Mouse (Mus musculus): ENCODE data around the gene Jpt1. TPM values are rescaled to one million over a fixed set of nuclear protein-coding genes. Genes with fewer than 3 reads are reported as not detected.
"Not testable (repeated sequence)": the region's sequence is repeated elsewhere in the genome, so short reads cannot be mapped to it uniquely, and the experiment has no call there.

Gene Jpt1
- total RNA-seq, 1 experiment from 2014 or later: 122 TPM

DNA sequence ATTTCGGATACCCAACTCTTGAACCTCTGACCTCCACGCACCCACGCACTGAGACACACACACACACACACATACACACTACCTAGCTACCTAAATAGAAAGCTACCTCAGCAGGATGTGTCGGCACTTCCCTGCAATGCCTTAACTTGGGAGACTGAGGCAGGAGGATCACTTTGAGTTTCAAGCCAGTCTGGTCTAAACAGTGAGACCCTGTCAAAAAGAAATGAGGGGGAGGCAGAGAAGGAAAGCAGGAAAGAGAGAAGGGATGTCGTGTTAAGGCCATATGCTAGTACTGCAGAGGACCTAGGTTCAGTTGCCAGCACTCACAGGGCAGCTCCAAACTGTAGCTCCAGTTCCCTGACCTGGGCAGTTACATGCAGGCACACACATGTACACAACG is 834 bp upstream of the Jpt1 start:
- no peak for ATAC-seq (replicated peaks in 1 of 2; ENCODE audit: insufficient read depth in 1 of 2, low FRiP score in 2 of 2, low TSS enrichment in 1 of 2, low read depth in 1 of 2, poor library complexity in 2 of 2, severe bottlenecking in 2 of 2)

DNA sequence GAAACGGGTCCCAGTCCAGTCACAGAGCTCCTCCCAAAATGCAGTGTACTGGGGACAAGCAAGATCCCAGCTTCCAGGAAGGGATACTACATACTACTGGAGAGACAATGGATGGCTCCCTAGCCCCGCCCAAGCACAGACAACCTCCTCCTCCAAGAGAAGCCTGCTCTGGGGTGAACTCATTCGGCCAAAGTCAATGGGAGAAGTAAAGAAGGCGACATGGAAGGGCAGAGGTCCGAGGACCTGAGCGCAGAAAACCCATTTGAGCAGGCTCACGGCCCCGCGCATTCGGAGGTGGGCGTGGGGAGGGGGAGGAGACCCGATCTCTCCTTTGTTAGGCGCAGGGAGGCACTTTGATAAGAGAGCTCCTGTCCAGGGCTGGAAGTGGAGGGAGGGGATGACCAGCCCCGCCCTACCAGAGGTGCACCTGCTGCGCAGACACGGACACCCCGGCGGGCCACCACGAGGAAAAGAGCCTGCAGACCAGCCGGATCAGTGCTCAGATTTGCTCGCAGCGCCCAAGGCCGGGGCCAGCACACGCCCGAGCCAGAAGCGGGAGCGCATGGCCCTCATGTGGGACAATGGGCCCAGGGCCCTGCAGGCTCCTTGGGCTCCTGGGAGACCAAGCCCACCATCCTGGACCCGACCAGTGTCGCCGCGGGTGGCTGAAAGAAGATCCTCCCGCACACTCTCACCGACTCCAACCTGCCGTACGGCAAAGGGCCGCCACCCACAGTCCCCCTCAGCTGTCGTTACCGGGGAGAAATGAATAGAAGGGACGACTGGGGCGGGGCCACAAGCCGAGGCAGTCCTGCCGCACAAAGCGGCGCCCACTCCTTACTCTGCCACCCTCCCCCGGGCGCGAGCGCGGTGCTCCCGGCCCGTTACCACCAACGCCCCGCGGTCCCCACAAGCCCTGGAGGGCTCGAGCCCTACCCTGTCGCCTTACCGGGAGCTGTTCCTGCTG is 633 bp downstream of the Jpt1 start:
- peak in 1 of 2 experiments; percentile 23; a peak in 2 of 4 replicates for ATAC-seq (replicated peaks in 1 of 2; ENCODE audit: insufficient read depth in 1 of 2, low FRiP score in 2 of 2, low TSS enrichment in 1 of 2, low read depth in 1 of 2, poor library complexity in 2 of 2, severe bottlenecking in 2 of 2)

DNA sequence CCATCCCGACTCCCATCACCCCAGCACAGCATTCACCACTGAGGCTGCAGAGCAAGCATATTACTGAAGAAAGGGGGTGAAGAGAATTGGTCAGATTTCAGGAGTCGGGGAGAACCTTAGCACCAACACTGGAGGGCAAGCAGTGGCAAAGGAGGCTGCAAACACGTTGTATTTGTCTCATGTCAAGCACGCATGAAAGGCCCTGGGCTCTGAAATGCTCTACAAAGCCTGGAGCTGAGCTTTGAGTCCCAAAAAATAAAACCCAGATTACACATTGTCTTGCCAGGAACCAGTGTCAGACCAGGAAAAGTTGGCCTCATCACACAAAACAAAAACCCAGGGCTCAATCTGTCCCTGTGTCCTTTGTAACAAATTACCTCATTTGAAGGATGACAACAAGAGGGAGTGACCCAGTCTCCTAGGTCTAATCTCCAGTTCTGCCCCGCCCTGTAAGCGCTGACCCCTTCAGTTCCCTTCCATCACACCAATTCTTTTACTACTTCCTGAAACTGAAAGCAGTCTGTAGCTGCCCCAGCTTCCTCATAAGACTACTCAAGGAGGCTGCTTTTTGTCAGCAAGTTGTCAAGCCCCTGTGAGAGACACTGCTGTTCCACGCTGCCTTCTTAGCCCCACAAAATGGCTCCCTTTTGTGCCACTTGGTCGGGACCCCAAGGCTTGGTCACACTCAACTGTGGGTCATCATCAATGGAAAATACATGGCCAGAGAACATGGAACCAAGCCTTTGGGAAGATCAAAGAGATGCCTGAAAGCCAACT is 1.6 kb downstream of the Jpt1 start:
- ATAC-seq (replicated peaks in 1 of 2; ENCODE audit: insufficient read depth in 1 of 2, low FRiP score in 2 of 2, low TSS enrichment in 1 of 2, low read depth in 1 of 2, poor library complexity in 2 of 2, severe bottlenecking in 2 of 2): peak; percentile 35 to 43; a peak in 3 of 4 replicates

DNA sequence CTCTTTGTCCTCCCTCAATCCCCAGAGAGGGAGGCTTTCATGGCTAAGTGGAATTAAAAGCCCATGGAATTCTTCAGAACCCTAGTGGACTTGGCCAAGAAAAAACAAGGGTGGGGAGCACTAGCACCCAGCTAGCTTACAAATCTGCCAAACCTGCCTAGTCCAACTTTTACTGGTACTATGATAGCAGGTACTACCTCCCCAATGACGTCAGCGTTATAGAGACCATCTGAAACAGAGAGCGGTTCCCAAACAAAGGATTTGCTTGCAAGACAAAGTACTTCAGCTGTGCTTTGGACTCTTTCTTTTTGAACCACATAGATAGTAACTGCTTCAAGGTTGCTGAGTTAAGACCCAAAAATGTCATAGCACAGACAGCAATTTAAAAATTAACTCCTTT is 2.2 kb downstream of the Jpt1 start:
- ATAC-seq (replicated peaks in 1 of 2; ENCODE audit: insufficient read depth in 1 of 2, low FRiP score in 2 of 2, low TSS enrichment in 1 of 2, low read depth in 1 of 2, poor library complexity in 2 of 2, severe bottlenecking in 2 of 2): no peak

DNA sequence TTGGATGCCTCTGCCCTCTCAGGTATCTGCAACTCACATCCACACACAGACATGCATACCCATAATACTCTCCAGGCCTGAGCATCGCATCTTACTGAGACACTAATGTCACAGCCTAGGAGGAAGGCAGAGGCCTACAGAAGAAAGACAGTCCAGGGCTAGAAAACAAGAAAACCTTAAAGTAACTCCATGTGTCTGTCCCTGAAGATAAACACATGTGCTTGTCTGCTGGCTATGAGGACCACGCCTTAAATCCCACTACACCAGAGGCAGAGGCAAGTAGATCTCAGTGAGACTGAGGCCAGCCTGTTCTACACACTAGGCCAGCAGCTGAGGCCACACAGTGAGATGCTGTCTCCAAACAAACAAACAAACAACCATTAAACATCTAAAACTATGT is 3.1 kb downstream of the Jpt1 start:
- no peak for ATAC-seq (replicated peaks in 1 of 2; ENCODE audit: insufficient read depth in 1 of 2, low FRiP score in 2 of 2, low TSS enrichment in 1 of 2, low read depth in 1 of 2, poor library complexity in 2 of 2, severe bottlenecking in 2 of 2)

DNA sequence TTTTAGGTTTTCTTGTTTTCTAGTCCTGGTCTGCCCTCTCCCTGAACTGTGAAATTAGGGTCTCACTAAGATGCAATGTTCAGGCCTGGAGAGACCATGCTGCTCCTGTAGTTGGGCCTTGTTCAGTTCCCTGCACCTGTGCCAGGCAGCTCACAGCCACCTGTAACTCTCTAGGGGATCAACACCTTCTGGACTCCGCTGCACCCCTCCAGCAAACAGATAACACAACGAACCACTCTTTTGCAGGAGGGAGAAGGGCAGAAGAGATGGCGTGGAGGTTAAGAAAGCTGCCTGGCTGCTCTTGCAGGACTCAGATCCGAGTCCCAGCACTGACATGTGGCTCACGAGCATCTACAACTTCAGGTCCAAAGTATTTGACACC is 3.7 kb downstream of the Jpt1 start:
- no peak for ATAC-seq (replicated peaks in 1 of 2; ENCODE audit: insufficient read depth in 1 of 2, low FRiP score in 2 of 2, low TSS enrichment in 1 of 2, low read depth in 1 of 2, poor library complexity in 2 of 2, severe bottlenecking in 2 of 2)

DNA sequence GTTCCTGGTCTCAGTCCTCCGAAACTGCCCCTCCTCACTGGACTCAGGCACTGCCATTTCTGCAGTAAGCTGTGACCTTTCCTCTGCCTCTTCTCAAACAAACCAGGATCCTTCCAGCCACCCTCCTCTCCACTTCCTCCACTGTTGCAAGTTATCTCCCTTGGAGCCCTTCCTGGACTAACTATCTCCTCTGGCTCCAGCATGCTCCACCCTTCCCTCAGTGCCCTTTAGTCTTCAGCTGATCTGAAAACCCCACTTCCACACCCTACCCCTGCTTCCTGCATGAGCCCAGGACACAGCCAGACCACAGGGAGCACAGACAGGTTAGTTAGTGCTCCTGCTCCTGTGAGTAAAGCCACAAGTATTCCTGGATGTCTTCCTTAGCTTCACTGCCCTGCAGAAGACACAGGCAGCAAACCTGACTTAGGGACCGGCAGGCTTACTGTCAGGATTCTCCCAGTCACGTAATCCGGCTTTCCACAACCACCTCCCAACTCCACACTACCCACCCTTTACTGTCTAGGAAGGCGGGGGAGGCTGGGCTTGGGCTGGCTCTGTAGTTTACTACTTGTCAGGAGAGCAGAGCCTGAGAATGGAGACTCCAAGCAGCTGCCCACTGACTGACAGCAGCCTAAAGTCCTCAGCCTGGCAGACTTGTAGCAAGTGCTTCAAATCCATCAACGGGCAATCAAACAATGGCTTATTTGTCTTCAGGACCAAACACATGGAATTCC is 4.2 kb downstream of the Jpt1 start:
- ATAC-seq (replicated peaks in 1 of 2; ENCODE audit: insufficient read depth in 1 of 2, low FRiP score in 2 of 2, low TSS enrichment in 1 of 2, low read depth in 1 of 2, poor library complexity in 2 of 2, severe bottlenecking in 2 of 2): no peak

DNA sequence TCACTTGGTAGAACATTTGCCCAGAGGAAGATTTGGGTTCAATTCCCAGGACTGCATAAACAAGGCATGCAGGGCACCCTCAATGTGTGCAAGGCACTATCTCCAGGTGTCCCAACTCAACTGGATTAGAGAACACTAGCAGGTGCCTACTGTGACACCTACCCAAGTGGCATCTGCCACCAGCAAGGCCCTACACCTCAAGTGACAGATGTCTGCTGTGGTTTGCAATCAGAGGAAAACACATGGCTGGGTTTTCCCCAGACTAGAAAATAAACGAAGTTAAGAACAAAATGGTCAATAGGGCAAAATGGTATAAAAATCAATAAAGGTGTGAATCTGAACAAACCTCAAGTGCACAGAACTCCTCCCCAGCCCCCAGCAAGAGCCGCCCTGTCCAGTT is 6.1 kb downstream of the Jpt1 start:
- no peak for ATAC-seq (replicated peaks in 1 of 2; ENCODE audit: insufficient read depth in 1 of 2, low FRiP score in 2 of 2, low TSS enrichment in 1 of 2, low read depth in 1 of 2, poor library complexity in 2 of 2, severe bottlenecking in 2 of 2)

DNA sequence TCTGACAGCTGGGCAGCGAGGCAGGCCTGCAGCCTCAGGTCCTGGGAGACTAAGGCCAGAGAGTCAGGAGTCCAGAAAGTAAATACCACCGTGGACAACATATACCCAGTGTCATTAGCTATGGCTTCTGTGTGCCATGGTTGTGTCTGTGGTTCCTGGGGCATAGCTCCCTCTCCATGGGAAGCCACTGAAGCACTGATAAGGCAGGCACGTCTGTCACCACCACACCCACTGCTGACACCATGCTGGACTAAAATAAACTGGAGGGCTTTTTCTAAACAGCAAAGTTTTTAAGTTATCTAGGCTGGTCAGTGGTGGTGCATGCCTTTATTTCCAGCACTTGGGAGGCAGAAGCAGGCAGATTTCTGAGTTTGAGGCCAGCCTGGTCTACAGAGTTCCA is 7.6 kb downstream of the Jpt1 start:
- ATAC-seq (replicated peaks in 1 of 2; ENCODE audit: insufficient read depth in 1 of 2, low FRiP score in 2 of 2, low TSS enrichment in 1 of 2, low read depth in 1 of 2, poor library complexity in 2 of 2, severe bottlenecking in 2 of 2): no peak

DNA sequence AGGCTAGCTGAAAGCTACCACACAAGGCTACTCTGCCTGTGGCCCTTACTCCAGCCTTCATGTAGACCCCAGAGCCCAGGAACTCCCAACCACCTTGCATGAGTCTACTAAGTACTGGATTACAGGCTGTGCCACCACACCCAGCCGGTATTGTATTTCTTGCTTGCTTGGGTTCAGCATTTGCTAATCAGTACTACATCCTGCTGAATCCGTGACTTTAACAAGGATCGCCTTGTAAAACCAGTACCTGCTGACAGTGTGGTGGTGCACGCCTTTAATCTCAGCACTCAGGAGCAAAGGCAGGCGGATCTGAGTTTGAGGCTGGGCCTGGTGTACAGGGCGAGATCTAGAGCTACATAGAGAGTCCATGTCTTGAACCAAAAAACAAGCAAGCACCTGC is 11.6 kb downstream of the Jpt1 start:
- no peak for ATAC-seq (replicated peaks in 1 of 2; ENCODE audit: insufficient read depth in 1 of 2, low FRiP score in 2 of 2, low TSS enrichment in 1 of 2, low read depth in 1 of 2, poor library complexity in 2 of 2, severe bottlenecking in 2 of 2)

DNA sequence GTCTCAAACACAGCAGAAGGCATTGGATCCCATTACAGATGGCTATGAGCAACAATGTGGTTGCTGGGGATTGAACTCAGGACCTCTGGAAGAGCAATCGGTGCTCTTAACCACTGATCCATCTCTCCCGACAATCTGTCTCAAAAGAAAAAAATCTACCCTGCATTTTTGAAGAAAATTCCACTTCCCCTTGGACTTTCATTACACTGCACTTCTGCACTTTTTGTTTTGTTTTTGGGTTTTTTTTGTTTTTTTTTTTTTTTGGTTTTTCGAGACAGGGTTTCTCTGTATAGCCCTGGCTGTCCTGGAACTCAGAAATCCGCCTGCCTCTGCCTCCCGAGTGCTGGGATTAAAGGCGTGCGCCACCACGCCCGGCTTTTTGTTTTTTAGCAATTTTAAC is 17.6 kb downstream of the Jpt1 start:
- ATAC-seq (replicated peaks in 1 of 2; ENCODE audit: insufficient read depth in 1 of 2, low FRiP score in 2 of 2, low TSS enrichment in 1 of 2, low read depth in 1 of 2, poor library complexity in 2 of 2, severe bottlenecking in 2 of 2): not testable (repeated sequence)

DNA sequence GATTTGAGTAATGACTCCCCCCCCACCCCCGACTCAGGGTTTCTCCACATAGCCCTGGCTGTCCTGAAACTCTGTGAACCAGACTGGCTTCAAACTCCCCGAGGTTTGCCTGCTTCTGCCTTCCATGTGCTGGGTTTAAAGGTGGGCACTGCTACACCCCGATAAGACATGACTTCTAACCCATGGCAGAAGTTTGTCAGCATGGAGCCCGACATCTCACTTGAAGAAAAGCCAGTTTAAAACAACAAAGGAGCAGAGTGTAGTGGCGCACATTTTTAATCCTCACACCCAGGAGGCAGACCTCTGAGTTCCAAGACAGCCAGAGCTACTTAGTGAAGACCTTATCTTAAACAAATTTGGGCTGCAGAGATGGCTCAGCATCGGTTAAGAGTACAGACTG is 21.8 kb downstream of the Jpt1 start:
- no peak for ATAC-seq (replicated peaks in 1 of 2; ENCODE audit: insufficient read depth in 1 of 2, low FRiP score in 2 of 2, low TSS enrichment in 1 of 2, low read depth in 1 of 2, poor library complexity in 2 of 2, severe bottlenecking in 2 of 2)

DNA sequence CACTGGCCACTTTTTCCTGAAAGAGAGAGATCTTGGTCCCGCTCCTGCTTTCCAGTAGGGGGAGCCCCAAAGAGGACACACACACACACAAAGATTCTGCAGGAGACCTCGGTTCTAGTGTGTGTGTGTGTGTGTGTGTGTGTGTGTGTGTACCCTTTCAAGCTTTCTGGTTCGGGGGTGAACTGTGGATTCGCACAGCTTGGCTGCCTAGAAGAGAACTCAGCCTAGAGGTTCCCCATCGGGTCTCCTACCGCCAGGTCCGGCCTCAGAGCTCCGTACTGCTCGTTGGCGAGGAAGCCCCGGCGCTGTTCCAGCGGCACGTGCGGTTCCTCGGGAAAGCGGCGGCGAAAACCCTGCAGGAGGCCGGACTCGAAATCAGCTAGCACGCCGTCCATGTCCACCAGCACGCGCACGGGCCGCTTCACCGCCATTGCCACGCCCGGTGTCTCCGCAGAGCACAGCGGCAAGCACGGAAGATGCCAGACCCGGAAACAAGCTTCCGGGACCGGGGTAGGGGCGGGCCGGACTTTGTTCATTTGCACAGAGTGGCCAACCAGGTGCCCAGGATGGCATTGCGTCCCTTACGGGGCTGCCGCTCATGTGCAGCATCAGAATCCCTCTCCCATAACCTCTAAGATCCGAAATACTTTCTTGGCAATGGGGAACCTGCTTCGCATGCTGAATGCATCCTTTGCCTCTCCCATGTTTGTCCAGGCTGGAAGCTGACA is 22.7 kb downstream of the Jpt1 start, which contains the start of gene Nt5c:
Nt5c (minus strand) TSS at position 507 of the 728 bp plus-strand sequence.
- peak; percentile 81 to 96 for ATAC-seq (replicated peaks in 1 of 2; ENCODE audit: insufficient read depth in 1 of 2, low FRiP score in 2 of 2, low TSS enrichment in 1 of 2, low read depth in 1 of 2, poor library complexity in 2 of 2, severe bottlenecking in 2 of 2)

DNA sequence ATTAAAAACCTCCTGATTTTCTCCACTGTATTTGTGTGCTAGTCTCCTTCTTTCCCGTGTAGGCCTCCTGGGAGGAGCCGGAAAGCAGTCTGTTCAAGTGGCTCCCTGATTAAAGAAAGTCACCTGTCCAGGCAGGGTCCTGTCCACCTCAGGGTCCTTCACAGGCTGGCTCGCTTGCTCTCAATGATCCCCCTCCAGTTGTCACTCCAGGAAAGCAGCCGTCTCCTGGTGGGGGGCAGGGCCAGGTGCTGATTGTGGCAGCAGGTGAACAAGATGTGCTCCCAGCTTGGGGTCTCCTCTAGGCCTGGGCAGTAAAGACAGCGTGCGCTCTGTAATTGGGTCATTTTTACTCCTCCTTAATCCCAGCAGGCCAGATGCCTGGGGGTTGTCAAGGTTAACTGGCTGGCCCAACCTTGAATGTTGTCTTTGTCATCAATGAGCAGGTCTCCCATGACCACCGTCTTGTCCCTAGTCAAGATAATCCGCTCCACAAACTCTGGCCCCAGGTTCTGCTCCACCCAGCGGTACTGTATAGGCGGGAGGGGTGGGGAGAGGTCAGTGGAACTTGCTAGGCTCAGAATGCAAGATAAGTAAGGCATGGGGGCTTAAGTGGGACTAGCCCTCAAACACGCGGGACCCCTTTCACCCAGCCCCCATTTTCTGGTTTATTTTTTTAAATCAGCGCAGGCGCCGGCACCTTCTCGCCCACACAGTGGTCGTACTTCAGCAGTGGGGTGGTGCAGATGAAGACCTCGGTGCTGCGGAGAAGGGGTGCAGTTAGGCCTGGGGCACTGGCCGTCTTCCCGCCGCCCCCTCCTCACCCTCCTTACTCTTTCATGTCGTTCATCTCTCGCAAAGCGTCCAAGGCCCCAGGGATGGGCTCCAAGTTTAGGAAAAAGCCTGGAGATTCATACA is 23.5 kb downstream of the Jpt1 start:
- ATAC-seq (replicated peaks in 1 of 2; ENCODE audit: insufficient read depth in 1 of 2, low FRiP score in 2 of 2, low TSS enrichment in 1 of 2, low read depth in 1 of 2, poor library complexity in 2 of 2, severe bottlenecking in 2 of 2): 0 out of 4 replicates have a peak, but pooled peaks of 1 of the 2 experiments have one; percentile 15

DNA sequence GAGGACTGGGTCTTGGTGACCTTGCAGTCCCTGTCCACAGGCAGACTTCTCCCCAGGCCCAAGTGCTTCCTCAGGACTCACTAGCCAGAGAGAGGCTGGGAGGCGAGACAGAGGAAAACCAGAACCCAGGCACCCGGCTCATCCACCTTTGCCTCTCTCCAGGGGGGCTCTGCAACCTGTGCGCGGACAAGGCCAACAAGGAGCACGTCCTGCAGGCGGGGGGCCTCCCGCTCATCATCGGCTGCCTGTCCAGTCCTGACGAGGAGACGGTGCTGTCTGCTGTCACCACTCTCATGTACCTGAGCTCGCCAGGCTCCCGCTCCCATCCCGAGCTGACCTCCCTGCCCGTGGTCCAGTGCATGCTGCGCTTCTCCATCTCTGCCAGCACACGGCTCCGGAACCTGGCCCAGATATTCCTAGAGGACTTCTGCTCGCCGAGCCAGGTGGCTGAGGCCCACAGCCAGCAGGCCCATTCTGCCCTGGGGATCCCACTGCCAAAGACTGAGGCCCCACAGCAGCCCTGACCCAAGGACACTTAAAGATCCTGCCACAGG is 25.6 kb downstream of the Jpt1 start:
- no peak for ATAC-seq (replicated peaks in 1 of 2; ENCODE audit: insufficient read depth in 1 of 2, low FRiP score in 2 of 2, low TSS enrichment in 1 of 2, low read depth in 1 of 2, poor library complexity in 2 of 2, severe bottlenecking in 2 of 2)

DNA sequence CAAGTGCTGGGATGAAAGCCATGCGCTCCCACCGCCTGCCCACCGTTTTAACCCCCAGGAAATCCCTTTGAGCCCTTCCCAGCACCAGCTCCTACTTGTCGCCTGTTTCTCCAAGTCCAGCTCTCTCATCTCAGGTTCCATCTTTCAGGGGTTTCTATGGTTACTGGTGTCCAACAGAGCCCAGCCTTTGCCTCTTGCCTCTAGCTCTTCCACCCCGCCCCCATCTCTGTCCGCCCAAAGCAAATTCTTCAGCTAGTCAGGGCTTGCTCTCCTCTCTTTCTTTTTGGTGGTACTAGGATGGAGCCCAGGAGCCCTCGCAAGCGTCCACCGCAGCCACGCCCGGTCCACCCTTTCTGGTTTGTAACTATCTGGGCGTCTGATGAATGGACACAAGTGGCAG is 29.0 kb downstream of the Jpt1 start:
- no peak for ATAC-seq (replicated peaks in 1 of 2; ENCODE audit: insufficient read depth in 1 of 2, low FRiP score in 2 of 2, low TSS enrichment in 1 of 2, low read depth in 1 of 2, poor library complexity in 2 of 2, severe bottlenecking in 2 of 2)

All from hematopoietic stem cell, adult 5-6 weeks (primary cell).